Mouse (Mus musculus): ENCODE measurements around the gene Kmt5c. TPM values are rescaled to one million over a fixed set of nuclear protein-coding genes. Genes with fewer than 3 reads are reported as not detected.
A peak's percentile ranks its signal among the peaks of the same experiment; 100 is the strongest.

Gene Kmt5c
- polyA plus RNA-seq, 1 experiment: 144 TPM

DNA sequence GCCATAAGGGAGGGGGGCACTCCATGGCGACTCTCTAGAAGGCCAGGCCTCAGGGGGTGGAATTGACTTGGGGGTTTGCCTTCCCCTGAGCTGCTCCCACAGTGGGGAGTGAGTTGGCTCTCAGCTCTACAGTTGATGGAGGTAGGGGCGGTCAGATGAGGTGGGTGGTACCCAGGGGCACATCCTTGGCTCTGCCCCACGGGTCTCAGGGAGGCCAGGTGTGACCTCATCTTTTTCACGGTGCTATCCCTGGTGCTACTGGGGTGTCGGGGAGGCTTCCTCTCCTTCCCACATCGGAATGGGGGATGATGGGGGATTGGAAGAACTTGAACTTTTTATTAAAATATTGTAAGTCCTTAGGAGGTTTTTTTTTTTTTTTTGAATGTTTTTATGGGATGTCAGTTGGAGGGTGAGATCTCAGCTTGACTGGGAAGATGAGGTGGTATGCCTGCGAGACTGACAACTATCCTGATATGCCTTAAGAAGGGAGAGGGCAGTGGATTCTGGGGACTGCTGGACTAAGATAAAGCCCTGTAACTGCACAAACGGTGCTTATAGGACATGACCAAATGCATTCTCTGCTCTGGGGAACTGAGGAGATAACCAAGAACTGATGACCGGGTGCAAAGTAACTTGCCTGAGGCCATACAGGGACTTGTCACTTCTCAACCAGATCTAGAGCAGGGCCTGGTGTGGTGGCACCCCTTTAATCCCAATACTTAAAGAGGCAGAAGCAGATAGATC, 7.4 kb downstream of the Kmt5c start:
- H3K4me3 ChIP-seq (replicated peaks; ENCODE audit: control insufficient read depth, low read depth, low read length): no peak overlapping the region
- peak overlapping the region; percentile 53 for H3K27ac ChIP-seq (ENCODE audit: control insufficient read depth, insufficient read depth, low read depth, low read length, poor library complexity)
- no peak for TF ChIP-seq POLR2A (IDR thresholded peaks at IDR 0.05; ENCODE audit: borderline replicate concordance, control insufficient read depth, low read depth, low read length)
- no peak for TF ChIP-seq CTCF (IDR thresholded peaks at IDR 0.05; ENCODE audit: control insufficient read depth, insufficient read depth, low read length)
- H3K4me1 ChIP-seq (ENCODE audit: control insufficient read depth, insufficient read depth, low read length): peaks cover 11% of the 10 kb centered on the region
- WGBS: 65% methylated on average over 9 of the region's 9 CpGs

DNA sequence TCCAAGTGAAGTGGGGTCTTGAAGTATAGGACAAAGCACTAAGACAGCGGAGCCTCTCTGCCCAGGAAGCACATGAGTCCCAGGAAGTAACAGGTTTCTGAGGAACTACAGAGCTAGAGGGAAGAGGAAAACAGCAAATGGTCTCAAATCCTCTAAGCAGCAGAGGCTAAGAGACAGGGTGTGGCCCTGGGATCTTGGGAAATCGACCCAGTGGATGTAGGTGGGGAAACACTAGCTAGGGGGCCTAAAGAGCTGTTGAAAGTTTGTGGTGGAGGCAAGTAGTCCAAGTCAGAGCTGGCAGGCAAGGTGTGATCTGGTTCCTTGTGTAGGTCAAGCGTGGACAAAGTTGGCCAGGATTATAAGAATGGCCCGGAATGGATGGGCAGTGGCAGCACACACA, 8.4 kb downstream of the Kmt5c start:
- no peak overlapping the region for H3K4me3 ChIP-seq (replicated peaks; ENCODE audit: control insufficient read depth, low read depth, low read length)
- TF ChIP-seq CTCF (IDR thresholded peaks at IDR 0.05; ENCODE audit: control insufficient read depth, insufficient read depth, low read length) (no peak), POLR2A (IDR thresholded peaks at IDR 0.05; ENCODE audit: borderline replicate concordance, control insufficient read depth, low read depth, low read length) (no peak)
- H3K27ac ChIP-seq (ENCODE audit: control insufficient read depth, insufficient read depth, low read depth, low read length, poor library complexity): peak overlapping the region; percentile 40
- WGBS: 57% methylated on average over 4 of the region's 4 CpGs
- peaks cover 11% of the 10 kb centered on the region for H3K4me1 ChIP-seq (ENCODE audit: control insufficient read depth, insufficient read depth, low read length)

DNA sequence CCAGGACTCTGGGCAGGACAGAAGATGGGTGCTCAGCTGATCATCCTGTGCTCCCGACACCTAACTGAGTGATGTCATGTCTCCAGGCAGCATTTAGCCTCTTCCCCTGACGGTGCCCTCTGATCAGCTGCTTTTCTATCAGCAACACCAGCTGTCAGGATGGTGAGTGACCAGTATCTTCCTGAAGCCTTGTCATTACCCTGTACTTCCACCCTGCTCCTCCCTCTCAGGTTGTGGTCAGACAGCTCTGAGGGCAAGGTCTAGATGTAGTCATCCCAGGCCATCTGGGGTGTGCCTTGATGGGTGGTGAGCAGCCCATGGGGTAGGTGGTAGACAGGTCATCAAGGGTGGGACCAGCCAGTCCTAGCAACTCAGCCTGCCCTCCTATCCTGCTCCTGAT, 9.3 kb downstream of the Kmt5c start:
- TF ChIP-seq POLR2A (IDR thresholded peaks at IDR 0.05; ENCODE audit: borderline replicate concordance, control insufficient read depth, low read depth, low read length) (no peak), CTCF (IDR thresholded peaks at IDR 0.05; ENCODE audit: control insufficient read depth, insufficient read depth, low read length) (no peak)
- Histone ChIP-seq H3K4me1 (ENCODE audit: control insufficient read depth, insufficient read depth, low read length) (peaks cover 11% of the 10 kb centered on the region), H3K4me3 (replicated peaks; ENCODE audit: control insufficient read depth, low read depth, low read length) (no peak overlapping the region), H3K27ac (ENCODE audit: control insufficient read depth, insufficient read depth, low read depth, low read length, poor library complexity) (peak overlapping the region; percentile 17; the same call in 1 of the 2 replicates)
- 49% methylated on average over 2 of the region's 2 CpGs for WGBS

DNA sequence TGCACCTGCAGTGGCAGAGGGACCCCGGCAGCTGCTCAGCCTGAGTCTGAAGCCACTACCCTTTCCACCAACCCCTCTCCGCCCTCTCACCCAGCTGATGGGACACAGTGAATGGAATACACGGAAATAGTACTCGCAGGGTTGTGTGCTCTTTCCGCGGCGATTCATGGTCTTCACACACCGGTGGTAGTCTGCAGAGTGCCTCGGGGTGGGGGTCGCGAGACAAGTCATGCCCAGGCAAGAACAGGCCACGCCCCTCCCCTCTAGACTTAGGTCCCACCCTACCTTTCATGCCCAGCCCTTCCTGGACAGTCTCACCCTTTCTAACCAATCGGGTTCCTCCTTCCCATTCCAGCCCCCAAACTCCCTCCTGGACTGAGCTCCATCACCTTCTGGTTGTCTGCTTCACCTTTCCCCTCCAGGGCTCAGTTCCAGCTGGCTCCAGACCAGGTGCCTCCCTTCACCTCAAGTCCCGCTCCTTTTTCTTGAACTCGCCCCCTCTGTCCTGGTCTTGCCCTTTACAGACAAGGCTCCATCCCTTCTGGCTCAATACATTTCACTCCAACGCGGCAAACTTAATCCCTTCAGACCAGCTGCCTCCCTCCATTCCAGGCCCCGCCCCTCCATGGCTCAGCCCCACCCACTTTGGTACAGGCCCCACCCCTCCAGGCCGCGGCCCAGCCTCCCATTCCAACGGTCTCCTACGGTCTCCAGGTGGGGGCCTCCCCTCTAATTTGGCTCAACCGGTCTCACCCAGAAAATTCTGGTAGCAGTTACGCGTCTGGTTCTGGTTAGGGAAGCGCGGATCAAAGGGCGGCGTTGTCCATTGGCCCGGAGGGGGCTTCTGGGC, 12.3 kb downstream of the Kmt5c start:
- peaks cover 9% of the 10 kb centered on the region for H3K4me1 ChIP-seq (ENCODE audit: control insufficient read depth, insufficient read depth, low read length)
- peak overlapping the region; percentile 58 for H3K4me3 ChIP-seq (replicated peaks; ENCODE audit: control insufficient read depth, low read depth, low read length)
- TF ChIP-seq POLR2A (IDR thresholded peaks at IDR 0.05; ENCODE audit: borderline replicate concordance, control insufficient read depth, low read depth, low read length) (no peak), CTCF (IDR thresholded peaks at IDR 0.05; ENCODE audit: control insufficient read depth, insufficient read depth, low read length) (no peak)
- peak overlapping the region; percentile 35 for H3K27ac ChIP-seq (ENCODE audit: control insufficient read depth, insufficient read depth, low read depth, low read length, poor library complexity)
- 2% methylated on average over 30 of the region's 30 CpGs for WGBS

DNA sequence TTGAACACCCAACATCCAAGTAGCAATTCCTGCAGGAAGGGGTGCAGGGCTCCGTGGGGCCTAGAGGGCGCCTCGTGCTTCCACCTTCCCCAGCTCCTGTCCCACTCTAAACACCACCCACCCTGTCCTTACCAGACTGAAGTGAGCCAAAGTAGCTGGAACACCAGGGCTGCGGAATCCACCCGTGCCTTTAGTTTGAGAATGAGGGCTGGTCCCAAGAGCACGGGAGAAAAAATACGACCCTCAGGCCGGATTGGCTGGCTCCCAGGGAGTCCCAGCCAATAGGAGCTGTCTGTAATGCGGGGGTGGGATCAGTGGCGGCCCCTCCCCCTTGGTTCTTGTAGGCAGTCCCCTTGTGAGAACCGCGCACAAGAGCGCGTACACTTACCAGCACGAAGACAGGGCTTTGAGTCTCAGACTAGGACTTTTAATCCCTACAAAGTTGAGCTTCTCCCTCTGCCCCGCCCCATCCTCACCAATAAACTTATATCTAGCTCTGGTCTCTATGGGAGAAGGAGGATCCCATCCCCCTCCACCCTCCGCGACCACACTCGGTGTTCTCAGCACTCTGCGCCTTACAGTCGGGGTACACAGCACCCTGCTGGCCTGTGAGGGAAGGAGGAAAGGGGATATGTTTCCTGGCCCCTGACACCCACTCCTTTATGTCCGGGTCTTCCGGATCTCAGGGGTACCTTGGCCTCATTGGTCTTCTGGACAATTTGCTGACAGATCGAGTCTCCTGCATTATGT, 13.1 kb downstream of the Kmt5c start, which contains the start of gene Cox6b2:
Gene Cox6b2 (minus strand): TSS at position 274 of the 750 bp plus-strand sequence.
- Histone ChIP-seq H3K4me1 (ENCODE audit: control insufficient read depth, insufficient read depth, low read length) (peaks cover 9% of the 10 kb centered on the region), H3K27ac (ENCODE audit: control insufficient read depth, insufficient read depth, low read depth, low read length, poor library complexity) (peak within 1 kb of the TSS; percentile 35)
- WGBS: 8% methylated on average over 24 of the region's 24 CpGs

DNA sequence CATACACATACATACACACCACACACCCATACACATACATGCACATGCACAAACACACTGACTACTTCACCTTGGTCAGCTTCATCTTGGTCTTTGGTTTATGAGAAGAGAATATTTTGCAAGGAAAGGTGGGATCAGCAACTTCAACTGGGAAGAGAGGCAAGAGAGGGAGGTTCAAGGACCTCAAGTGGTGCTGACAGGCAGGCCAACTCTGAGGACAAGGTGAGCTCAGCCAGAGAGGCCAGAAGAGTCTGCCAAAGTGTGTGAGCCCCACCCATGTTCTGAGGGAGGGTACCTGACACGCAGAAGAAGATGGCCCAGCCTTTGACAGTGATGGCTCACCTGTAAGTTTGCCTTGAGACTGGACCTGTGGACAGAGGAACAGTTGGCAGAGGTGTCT, 19.8 kb downstream of the Kmt5c start:
- no peak for TF ChIP-seq CTCF (IDR thresholded peaks at IDR 0.05; ENCODE audit: control insufficient read depth, insufficient read depth, low read length)
- no peak for TF ChIP-seq POLR2A (IDR thresholded peaks at IDR 0.05; ENCODE audit: borderline replicate concordance, control insufficient read depth, low read depth, low read length)
- 39% methylated on average over 1 of the region's 1 CpGs for WGBS

More for the DNA sequence above, 13.1 kb downstream of the Kmt5c start, which contains the start of gene Cox6b2:
- peak within 1 kb of the TSS; percentile 58 for H3K4me3 ChIP-seq (replicated peaks; ENCODE audit: control insufficient read depth, low read depth, low read length)
- TF ChIP-seq CTCF (IDR thresholded peaks at IDR 0.05; ENCODE audit: control insufficient read depth, insufficient read depth, low read length): no peak
- TF ChIP-seq POLR2A (IDR thresholded peaks at IDR 0.05; ENCODE audit: borderline replicate concordance, control insufficient read depth, low read depth, low read length): 0 out of 2 replicates have a peak, but pooled peaks have one; percentile 24

DNA sequence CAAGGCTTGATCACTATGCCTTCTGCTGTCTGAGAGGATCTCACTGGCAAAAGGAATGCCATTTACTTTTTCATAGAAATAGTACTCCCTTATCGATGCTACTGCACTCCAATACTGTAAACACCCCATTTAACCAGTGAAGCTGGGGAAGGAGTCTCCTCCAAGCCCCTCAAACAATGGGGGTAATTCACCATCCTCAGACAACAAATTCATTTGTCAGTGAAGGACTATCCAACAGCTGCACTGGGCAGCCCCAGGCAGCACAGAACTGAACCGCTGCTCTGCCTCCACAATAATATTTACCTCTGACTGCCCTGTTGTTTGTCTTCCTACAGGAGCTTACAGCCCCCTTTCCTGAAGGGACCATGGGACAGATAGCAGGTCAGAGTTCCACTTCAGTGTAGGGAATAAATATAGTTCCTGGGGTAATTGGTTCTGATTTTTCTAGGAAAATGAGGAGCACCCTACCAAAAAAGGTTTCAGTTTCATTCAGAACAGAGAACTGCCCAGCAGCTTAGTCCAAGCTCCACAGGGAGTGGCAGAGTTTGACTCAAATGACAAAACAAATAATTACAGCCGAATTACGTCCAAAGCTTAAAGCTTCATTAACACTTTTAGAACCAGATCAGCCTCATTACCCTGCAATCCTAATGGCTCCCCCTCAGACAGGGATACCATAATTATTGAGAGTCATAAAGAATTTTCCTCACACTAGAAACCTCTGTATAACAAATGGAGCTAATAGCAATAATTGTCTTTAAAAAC, 25.2 kb downstream of the Kmt5c start:
- TF ChIP-seq CTCF (IDR thresholded peaks at IDR 0.05; ENCODE audit: control insufficient read depth, insufficient read depth, low read length) (no peak), POLR2A (IDR thresholded peaks at IDR 0.05; ENCODE audit: borderline replicate concordance, control insufficient read depth, low read depth, low read length) (no peak)
- Histone ChIP-seq H3K4me3 (replicated peaks; ENCODE audit: control insufficient read depth, low read depth, low read length) (no peak overlapping the region), H3K4me1 (ENCODE audit: control insufficient read depth, insufficient read depth, low read length) (no peaks in the 10 kb centered on the region), H3K27ac (ENCODE audit: control insufficient read depth, insufficient read depth, low read depth, low read length, poor library complexity) (no peak overlapping the region)
- 45% methylated on average over 4 of the region's 4 CpGs for WGBS

More for the DNA sequence above, 19.8 kb downstream of the Kmt5c start:
- no peak overlapping the region for H3K27ac ChIP-seq (ENCODE audit: control insufficient read depth, insufficient read depth, low read depth, low read length, poor library complexity)
- H3K4me1 ChIP-seq (ENCODE audit: control insufficient read depth, insufficient read depth, low read length): no peaks in the 10 kb centered on the region
- no peak overlapping the region for H3K4me3 ChIP-seq (replicated peaks; ENCODE audit: control insufficient read depth, low read depth, low read length)
